Mouse (Mus musculus): ENCODE results near the gene Arsb.

Arsb gene

DNA sequence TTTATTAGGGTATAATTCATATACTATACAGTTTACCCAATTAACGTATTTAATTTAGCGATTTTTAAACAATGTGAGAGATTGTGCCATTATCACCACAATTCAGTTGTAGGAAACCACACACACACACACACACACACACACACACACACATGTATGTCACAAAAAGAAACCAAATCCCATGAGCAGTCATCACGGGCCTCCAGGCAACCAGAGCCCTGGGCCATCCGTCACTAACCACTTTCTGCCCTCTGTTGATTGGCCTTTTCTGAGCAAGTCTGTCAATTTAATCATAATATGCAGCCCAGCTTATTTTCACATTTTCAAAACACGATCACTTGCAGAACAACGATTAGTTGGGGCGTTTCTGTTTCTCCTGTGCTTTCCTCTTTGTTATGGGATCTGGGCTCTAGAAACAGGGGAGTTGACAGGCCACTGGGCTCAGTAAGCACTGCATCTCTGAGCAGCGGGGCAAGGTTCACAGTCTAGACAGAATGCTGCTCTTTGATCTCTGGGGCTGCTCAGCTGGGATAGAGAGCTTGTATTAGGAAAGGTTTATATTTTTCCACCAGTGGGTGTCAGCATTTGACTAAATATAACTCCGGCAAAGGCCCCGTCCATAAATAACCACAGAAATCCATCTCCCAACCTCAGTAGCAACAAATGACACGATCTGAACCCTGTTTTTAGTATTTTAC, 21.7 kb downstream of the Arsb start:
- DNase-seq, result peak; percentile 74

DNA sequence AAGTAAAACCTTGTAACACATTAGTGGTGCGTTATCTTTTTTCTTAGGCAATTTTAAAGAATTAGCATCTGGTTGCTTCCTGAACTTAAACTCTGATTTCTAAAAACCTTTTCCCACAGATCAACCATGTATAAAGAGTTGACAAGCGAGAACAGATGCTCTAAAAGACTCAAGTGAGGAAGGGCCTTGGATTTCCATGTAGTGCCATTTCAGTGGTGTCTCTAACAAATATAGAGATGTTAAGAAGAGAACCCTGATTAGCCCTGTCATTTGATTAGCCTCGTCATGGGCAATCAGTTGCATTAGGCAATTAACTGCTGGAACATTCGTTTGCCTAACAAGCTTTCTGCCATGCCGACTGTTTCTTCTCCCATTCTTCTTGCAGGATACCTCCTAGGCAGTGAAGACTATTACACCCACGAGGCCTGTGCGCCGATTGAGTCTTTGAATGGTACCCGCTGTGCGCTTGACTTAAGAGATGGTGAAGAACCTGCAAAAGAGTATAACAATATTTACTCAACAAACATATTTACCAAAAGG, 22.3 kb downstream of the Arsb start:
- DNase-seq, result peak; percentile 54

DNA sequence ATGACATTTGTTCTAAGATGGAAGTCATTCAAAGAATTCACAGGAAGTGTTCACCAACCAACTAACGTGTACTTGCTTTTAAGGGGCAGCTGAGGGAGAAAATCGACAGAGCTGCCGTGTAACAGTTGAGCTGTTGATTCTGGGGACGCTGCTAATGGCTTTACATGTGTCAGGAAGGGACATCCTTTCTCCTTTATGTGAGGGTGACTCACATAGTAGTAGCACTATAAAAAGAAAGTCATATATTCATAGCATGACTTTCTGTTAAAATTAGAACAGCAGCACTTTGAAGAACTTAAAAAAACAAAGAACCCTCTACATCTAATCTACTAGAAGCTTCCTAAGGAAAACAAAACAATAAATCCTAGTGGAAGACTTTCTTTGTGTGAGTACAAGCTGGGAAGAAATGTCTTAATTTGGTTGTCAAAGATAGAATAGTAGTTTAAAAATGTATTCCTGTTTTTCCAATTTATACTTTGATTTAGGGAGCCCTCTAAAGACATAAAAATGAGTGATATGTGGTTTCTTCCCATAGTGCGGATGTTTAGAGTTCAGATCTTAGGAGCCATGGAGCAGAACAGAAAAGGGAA, 25.7 kb downstream of the Arsb start:
- DNase-seq, result no peak

DNA sequence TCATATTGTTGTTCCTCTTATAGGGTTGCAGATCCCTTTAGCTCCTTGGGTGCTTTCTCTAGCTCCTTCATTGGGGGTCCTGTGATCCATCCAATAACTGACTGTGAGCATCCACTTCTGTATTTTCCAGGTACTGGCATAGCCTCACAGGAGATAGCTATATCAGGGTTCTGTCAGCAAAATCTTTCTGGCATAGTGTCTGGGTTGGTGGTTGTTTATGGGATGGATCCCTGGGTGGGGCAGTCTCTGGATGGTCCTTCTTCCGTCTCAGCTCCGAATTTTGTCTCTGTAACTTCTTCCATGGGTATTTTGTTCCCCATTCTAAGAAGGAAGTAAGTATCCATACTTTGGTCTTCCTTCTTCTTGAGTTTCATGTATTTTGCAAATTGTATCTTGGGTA, 38.9 kb downstream of the Arsb start:
- DNase-seq, result peak; percentile 92

DNA sequence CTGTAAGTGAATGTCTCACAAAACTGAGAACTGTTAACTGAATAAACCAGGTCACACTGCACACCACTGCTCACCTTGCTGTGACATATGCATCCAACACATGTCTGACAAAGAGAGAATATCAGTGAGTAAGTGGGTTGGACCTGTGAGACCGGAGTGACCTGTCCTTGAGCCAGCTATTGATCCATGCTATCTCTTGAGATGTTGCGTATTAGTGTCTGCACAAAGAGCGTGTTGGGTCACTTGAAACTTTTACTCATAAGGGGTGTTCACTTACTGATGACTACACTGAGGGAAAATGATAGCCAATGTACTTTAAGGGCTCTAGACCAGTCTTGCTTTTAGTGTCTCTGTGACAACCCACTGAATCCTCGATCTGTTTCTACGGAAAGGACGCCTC, 42.7 kb downstream of the Arsb start:
- no peak for DNase-seq

DNA sequence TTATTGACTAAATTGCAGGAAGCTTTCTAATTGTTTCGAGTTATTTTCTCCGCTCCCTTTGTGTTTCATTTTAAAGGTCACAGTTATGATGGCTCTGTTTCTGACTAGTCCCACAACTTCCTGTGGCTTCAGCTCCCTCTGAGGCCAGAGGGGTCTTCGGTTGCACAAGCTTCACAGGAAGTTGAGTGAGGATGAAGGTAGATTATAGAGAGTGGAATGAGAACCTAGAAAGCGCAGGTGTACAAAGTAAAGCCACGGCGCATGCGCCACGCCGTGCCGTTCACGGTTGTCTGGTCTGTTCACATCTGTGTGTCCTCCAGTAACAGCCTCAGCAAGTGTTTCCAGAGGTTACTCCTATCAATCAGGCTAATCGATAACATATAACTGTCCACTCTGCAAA, 43.2 kb downstream of the Arsb start:
- DNase-seq, result peak; percentile 77

DNA sequence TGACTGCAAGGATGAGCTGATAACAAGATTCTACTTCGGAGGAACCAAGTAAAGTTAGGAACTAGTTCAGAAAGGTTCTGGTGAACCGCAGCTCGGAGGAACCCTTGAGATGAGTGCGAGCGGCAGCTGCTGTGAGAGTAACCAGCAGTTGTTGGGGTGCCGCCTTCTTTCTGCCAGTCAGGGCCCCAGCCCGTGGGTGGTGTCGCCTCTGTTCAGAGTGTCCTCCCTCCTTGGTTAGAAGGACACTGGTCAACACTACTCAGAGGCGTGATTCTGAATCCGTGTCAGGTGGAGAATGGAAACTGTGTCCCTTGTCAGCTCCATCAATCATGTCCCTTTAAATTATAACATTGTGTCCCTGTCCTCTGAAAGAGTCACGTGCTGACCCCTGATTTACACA, 43.7 kb downstream of the Arsb start:
- peak; percentile 76 for DNase-seq

DNA sequence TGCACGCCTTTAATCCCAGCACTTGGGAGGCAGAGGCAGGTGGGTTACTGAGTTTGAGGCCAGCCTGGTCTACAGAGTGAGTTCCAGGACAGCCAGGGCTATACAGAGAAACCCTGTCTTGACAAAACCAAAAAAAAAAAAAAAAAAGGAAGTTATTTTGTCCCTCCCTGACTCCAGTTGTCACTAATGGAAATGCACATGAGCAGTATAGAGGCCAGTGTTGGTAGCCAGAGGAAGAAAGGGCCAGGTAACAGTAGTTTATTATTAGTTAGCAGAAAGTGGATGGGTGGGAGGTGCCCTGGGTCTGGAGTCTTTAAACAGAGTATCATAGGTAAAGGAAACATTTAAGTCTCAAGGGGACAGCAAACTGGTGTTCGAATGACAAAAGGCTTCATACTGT, 44.7 kb downstream of the Arsb start:
- DNase-seq, result peak; percentile 62

DNA sequence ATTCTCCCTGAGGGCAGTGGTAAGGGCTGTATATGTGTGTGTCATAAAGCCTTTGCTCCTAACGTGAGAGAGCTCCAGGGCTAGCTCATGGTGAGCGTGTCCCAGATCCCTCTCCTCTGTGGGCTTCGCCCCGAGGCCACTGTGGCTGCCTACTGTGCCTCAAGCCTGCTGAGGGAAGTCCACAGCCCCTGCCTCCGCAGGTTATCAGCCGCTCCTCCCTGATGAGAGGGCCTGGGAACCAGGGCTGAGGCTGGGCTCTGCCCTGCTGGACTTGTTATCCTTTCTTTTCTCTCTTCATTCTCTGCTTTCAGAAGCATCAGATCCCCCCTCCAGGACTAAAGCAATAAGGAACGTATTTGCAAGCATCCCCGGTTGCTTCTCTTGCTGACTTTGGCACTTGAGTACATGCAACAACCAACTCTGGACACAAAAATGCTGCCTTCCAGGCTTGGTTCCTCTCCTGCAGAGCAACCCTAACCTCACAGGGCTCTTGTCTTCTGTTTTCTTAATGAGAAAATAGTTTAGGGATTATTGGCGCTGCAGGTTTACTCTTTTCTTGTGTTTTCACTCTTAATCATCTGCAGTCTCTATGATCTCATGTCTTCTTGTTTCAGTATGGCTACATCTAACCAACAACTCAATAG, 45.4 kb downstream of the Arsb start:
- DNase-seq, result peak; percentile 82

DNA sequence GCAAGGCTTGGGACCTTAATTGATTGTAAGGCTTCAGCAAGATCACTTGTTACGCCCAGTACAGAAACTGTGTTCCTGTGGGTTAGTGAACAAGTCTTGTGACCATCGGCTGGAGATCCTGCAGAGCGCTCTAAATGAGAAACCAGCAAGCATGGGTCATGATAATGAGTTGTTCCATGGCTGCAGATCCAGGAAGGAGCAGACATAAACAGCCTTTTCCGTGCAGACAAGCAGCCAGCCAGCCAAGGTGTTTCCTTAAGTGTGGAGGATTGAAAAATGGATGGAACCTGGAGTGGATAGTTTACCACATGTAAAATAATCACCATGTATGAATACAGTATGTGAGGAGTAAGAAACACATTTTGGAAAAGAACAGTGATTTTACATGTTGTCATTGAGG, 48.7 kb downstream of the Arsb start:
- DNase-seq, result no peak

DNA sequence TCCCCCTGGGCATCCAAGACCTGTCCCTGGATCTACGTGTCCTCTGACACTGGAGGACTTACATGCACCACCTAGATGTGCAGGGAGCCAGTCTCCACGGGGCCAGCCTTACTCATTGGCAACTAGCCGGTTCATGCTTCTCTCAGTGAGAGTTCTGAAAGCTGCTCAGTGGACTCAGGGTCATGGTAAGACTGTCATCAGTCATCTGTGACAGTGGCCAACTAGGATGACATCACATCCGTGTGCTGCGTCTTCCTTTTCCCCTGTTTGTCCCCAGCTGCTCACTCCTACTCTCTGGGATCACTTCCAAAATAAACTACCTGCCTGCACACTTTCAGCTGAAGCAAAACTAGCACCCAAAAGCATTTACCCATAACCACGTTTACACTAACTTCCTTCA, 50.6 kb downstream of the Arsb start:
- peak; percentile 95 for DNase-seq

DNA sequence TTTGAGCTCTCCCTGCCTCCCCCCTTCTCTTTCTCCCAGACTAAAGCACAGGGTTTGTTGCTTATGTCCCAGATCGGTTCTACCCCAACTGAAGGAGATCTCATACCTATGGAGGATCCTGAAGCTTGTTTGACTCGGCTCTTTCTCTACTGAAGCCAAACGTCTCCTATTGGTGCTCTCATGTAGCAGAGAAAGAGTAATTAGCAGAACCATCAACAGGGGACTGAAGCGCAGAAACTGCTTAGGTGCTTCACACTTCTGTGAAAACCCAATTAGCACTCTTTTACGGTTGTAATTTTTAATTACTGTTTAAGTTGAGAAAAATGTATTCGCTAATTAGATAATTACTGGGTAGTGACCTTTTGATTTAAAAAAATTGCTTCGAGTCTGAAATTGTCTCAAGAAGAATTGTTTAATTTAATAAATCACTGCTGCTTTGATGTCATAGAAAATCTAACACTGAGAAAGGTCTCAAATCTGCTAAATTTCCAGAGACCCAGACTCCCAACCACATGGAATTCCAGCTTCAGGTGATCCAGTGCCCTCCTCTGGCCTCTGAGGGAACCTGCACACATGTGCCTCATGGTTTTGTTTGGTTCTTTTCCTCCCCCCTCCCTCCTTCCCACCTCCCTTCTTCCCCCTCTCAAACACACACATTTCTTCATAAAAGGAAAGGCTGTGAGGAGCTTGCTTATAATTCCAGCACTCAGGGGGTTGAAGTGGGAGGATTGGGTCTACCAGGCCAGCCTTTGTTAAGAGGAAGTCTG, 54.5 kb downstream of the Arsb start:
- DNase-seq, result peak; percentile 60

DNA sequence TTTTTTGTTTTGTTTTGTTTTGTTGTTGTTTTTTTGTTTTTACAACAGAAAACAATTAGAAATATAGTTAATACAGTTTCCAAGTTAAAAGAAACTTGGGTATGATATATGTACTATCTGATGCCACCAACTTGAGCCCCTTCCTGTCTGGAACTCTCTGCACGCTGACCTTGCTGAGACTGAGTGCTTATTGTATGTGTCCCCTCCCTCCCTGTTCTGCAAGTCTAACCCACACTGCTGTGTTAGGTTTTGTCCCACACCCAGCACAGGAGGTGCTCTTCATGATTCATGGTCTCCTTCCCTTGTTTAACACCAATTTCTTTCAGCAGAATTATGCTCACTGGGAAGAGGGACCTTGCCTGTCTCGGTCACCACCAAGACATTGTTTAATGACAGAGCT, 56.3 kb downstream of the Arsb start:
- DNase-seq, result peak; percentile 74

DNA sequence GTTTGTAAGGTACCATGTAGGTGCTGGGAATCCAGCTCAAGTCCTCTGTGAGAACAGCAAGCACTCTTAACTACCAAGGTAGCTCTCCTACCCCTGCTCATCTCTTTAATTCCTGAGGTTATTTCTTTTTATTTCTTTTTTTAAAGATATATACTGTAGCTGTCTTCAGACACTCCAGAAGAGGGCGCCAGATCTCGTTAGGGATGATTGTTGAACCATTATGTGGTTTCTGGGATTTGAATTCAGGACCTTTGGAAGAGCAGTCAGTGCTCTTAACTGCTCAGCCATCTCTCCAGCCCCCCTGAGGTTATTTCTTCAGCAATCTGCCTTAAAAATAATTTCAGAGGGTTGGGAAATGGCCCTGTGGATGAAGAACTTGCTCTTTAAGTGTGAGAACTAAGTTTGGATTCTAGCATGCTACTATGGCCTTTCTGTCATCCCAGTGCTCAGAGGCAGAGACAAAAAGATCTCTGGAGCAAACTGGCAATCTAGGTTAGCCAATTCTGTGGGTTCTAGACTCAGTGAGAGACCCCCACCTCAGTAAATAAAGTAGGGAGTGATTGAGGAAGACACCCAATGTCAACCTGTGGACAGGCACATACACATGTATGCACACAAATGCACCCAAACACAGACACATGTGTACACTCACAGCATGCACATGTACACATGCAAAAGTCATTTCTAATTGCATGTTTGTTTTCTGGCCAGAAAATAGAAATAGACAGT, 58.3 kb downstream of the Arsb start:
- peak; percentile 51 for DNase-seq

DNA sequence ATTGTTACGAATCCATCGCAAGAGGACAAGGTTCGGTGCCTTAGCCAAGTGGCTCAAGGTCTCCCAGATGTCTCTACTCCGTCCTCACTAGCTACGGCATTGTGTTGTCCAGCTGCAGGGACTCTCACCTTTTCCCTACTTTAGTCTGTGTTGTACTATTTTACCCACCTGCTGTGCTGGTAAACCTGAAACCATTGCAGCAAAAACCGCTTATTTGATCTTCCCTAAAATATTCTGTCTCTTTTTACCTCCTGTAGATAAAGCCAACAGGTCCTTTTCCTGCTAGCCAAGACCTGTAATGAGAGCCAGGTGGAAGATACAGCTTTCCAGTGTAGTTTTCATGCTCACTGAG, 58.8 kb downstream of the Arsb start:
- peak; percentile 57 for DNase-seq

DNA sequence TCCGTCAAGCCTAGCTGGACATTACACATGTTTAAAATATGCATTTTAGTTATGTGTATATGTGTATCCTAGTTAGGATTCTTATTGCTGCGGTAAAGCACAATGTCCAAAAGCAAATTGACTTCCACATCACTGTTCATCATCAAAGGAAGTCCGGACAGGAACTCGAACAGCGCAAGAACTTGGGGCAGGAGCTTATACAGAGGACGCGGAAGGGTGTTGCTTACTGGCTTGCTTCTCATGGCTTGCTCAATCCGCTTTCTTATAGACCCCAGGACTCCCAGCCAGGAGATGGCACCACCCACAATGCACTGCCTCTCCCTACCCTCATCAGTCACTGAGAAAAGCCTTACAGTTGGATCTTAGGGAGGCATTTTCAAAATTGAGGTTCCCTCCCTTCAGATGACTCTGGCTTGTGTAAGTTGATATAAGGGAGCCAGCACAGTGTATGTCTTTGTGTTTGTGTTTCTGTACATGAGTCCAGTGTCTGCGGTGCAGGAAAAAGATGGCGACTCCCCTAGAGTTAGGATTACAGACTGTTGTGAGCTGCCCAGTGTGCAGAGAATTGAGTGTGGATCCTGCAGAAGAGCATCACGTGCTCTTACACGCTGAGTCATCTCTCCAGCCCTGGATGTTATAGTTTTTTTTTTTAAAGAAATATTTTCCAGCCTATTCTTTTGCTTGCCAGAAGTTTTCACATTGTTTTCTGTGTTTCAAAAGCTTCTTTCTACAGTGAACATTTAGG, 66.2 kb downstream of the Arsb start:
- peak; percentile 87 for DNase-seq

DNA sequence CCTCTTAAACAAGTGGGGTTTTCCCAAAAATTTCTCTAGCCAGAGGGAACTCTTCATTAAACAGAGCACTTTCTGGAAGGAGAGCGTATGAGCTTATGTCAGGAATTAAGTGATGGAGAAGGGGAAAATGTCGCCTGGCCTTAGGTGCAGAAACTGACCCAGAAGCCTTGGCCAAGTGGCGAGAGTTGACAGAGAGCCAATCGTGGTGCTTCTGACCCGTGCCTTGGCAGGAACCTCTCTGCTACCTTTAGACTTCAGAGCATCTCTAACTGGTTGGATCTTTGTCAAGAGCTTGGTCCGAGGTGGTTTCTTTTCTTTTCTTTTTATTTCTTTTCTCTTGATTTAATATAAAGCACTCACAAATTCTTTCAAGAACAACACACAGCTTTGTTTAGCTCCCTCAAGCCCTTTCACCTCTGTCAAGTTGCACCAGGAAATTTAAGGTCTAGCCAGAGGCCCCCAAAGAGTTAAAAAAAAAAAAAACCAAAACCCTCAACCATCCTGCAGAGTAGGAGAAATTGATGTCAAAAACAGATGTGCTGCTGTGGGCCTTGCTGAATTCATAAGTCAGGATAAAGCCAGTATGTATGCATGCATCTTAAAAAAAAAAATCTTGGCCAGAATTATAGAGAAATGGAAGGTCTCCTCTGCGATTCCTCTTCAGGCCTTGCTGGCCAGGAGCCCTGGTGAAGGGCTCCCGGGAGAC, 67.2 kb downstream of the Arsb start:
- DNase-seq, result peak; percentile 85

DNA sequence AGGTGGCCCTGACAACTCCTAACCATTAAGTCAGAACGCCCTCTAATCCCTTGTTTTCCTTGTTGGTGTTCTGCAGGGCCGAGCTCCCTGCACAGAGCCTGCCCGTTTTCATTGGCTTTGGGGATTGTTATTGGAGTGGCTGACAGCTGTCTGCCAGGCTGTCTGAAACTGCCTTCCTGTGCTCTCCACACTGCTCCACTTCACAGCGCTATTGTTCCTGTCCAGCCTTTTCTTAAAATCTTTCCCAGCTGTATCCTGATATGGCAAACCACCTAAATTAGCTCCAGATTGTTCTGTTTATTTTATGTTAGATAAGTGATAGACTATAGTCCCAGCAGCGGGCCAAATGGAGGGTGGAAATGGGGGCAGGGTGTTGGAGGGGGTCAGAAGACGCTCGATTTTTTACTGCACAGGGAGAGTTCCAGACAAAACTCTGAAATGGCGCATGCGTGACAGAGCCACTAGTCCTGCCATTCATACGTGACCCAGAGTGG, 67.8 kb downstream of the Arsb start:
- DNase-seq, result peak; percentile 98

DNA sequence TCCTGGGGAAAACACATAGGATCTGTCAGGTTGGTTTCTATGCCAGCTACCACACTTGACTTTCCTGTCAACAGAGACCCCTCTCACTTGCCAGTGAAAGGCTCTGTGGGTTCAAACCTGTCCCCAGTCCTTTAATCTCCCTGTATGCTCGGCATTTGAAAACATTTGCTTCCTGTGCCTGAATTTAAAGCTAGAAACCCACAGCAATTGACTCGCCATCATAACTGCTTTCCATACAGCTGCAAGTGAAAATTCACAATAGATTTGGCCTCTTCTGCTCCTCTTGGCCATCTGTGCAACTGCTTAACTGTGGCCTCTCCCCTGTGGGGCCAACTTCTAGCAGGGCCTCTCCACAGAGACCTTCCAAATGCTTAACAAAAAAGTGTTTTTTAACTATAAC, 68.3 kb downstream of the Arsb start:
- DNase-seq, result peak; percentile 77

DNA sequence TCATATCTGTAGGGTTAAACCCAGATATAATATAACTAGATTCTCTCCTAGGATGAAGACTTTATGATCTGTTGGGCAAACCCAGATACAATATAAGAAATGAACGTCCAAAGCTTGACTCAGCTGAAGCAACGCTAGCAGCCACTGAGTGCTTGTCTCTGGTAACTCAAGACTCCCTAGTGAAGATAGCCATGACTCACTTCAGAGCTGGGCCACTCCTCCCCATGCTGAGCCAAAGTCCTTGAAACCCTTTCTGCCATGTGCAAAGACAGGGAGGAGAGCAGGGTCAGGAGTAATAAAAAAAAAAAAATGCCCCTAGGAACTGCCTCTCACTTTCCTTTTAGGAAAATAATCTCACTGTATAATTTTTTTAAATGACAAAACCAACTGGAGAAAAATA, 68.7 kb downstream of the Arsb start:
- peak; percentile 93 for DNase-seq

DNA sequence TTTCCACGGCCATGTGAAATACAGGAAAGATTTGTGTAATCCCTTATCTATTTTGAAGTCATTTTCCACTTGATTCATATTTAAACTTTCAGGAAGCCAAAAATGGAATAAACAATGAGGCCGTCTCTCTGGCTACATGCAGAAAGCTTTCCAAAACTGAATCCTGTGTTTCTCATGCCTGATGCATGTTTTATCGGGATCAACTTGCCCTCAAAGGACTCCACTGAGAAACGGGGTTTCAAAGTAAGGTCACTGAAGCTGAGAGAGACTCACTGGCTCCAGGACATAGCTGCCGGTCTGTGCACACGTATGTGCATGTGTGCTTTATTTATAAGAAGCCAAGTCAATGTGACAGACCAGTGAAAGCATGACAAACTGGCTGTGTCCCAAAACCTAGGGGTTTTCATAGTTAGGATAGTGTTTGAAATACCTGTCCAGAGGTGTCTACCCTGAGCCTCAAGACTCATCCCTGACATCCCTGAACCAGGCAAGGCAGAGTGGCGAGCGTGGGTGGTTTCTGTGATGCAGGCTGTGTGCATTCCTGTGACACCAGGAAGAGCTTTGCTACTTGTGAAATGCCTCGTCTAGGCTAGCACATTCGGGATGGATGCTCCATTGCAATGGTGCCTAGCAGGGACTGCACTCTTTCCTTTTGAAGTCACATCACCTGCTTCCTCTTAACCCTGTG, 75.5 kb downstream of the Arsb start:
- peak; percentile 69 for DNase-seq
